Mouse (Mus musculus) embryonic facial prominence, embryonic 10.5 days (tissue): ENCODE data around the gene P4hb. TPM values are rescaled to one million over a fixed set of nuclear protein-coding genes. Genes with fewer than 3 reads are reported as not detected.

ENCODE experiments used
- DNase-seq: peaks from one replicate; pipeline ENCODE4 v3.0.0-alpha.2; 2017; ENCODE audit warnings: low spot score
- H3K27ac ChIP-seq: fragments of 300-500 bp; sonication (generic); replicated peaks from 2 replicates; pipeline ENCODE4 v1.5.1; 2016; ENCODE audit warnings: mild to moderate bottlenecking
- H3K27me3 ChIP-seq: fragments of 300-500 bp; sonication (generic); replicated peaks from 2 replicates; pipeline ENCODE4 v1.6.1; 2016; ENCODE audit warnings: low read depth, mild to moderate bottlenecking; ENCODE audit not compliant: poor library complexity, severe bottlenecking
- H3K36me3 ChIP-seq: fragments of 300-500 bp; sonication (generic); replicated peaks from 2 replicates; pipeline ENCODE4 v1.6.1; 2016; ENCODE audit warnings: mild to moderate bottlenecking, moderate library complexity
- H3K4me1 ChIP-seq: fragments of 300-500 bp; sonication (generic); 2 replicates; pipeline ENCODE4 v1.6.1; 2016
- H3K4me3 ChIP-seq: fragments of 300-500 bp; sonication (generic); 2 replicates; pipeline ENCODE4 v1.5.1; 2016; ENCODE audit warnings: mild to moderate bottlenecking, moderate library complexity
- H3K9me3 ChIP-seq: fragments of 300-500 bp; sonication (generic); 2 replicates; pipeline ENCODE4 v1.6.1; 2016; ENCODE audit warnings: mild to moderate bottlenecking
- WGBS: fragments of 180-500 bp; shearing (Covaris S2); methylation state at CpG from one replicate; pipeline ENCODE4 v1.1.7; 2016; 5-methylcytosine and 5-hydroxymethylcytosine counted together
- polyA plus RNA-seq: library from polyadenylated mRNA; unstranded; fragments of >200 nt; fragmentation: Nextera tagmentation; extraction: Ambion mirVana; gene quantifications from 2 replicates; pipeline ENCODE4 v1.2.1, GENCODE M21; 2016

The P4hb gene
- polyA plus RNA-seq, 1 experiment from 2014 or later: 556 TPM

- Histone ChIP-seq H3K4me1 (peaks cover 28% of the 10 kb centered on the region), H3K9me3 (no peaks in the 10 kb centered on the region), H3K4me3 (no peak overlapping the region), H3K27ac (no peak overlapping the region), H3K36me3 (peaks cover 55% of the 10 kb centered on the region), H3K27me3 (no peaks in the 10 kb centered on the region)
- WGBS: 43% methylated on average over 4 of the region's 4 CpGs
- peak; percentile 34 for DNase-seq
Observed at GRCm38 (mm10) chr11:120541907-120542306, 31.1 kb downstream of the P4hb start.

- DNase-seq: peak; percentile 65
- Histone ChIP-seq H3K9me3 (no peaks in the 10 kb centered on the region), H3K4me3 (peak overlapping the region; percentile 40), H3K27me3 (peaks cover 6% of the 10 kb centered on the region), H3K27ac (peak overlapping the region; percentile 85), H3K36me3 (peaks cover 32% of the 10 kb centered on the region), H3K4me1 (peaks cover 28% of the 10 kb centered on the region)
- 25% methylated on average over 10 of the region's 10 CpGs for WGBS
Observed at GRCm38 (mm10) chr11:120539285-120540014, 33.6 kb downstream of the P4hb start.

GRCm38 (mm10) chr11:120538955-120539284, 34.1 kb downstream of the P4hb start:
- H3K27ac ChIP-seq: peak overlapping the region; percentile 85
- no peaks in the 10 kb centered on the region for H3K9me3 ChIP-seq
- H3K4me1 ChIP-seq: peaks cover 28% of the 10 kb centered on the region
- peaks cover 27% of the 10 kb centered on the region for H3K36me3 ChIP-seq
- DNase-seq: no peak
- H3K4me3 ChIP-seq: peak overlapping the region; percentile 40
- H3K27me3 ChIP-seq: peaks cover 11% of the 10 kb centered on the region
- 56% methylated on average over 8 of the region's 8 CpGs for WGBS

- Histone ChIP-seq H3K36me3 (peaks cover 23% of the 10 kb centered on the region), H3K27me3 (peaks cover 15% of the 10 kb centered on the region), H3K4me1 (peaks cover 28% of the 10 kb centered on the region), H3K9me3 (no peaks in the 10 kb centered on the region), H3K27ac (peak overlapping the region; percentile 85), H3K4me3 (0 out of 2 replicates have a peak overlapping the region, but pooled peaks have one; percentile 6)
- no peak for DNase-seq
- WGBS: 80% methylated on average over 3 of the region's 3 CpGs
Observed at GRCm38 (mm10) chr11:120538485-120538884, 34.6 kb downstream of the P4hb start.

- WGBS: 73% methylated on average over 3 of the region's 3 CpGs
- Histone ChIP-seq H3K36me3 (no peaks in the 10 kb centered on the region; the same call in 1 of the 2 replicates), H3K4me3 (no peak overlapping the region), H3K9me3 (no peaks in the 10 kb centered on the region), H3K27me3 (peaks cover 42% of the 10 kb centered on the region), H3K27ac (no peak overlapping the region), H3K4me1 (peaks cover 38% of the 10 kb centered on the region)
- DNase-seq: no peak
Observed at GRCm38 (mm10) chr11:120535804-120536203, 37.2 kb downstream of the P4hb start.

- WGBS: 76% methylated on average over 3 of the region's 3 CpGs
Observed at GRCm38 (mm10) chr11:120535145-120535544, 37.9 kb downstream of the P4hb start.

GRCm38 (mm10) chr11:120534093-120534492, 39.0 kb downstream of the P4hb start:
- H3K27me3 ChIP-seq: peaks cover 59% of the 10 kb centered on the region
- H3K4me3 ChIP-seq: no peak overlapping the region

More at GRCm38 (mm10) chr11:120535145-120535544, 37.9 kb downstream of the P4hb start:
- no peaks in the 10 kb centered on the region for H3K9me3 ChIP-seq
- no peaks in the 10 kb centered on the region; the same call in 1 of the 2 replicates for H3K36me3 ChIP-seq
- peaks cover 38% of the 10 kb centered on the region for H3K4me1 ChIP-seq
- H3K27ac ChIP-seq: no peak overlapping the region
- no peak for DNase-seq
- peaks cover 49% of the 10 kb centered on the region for H3K27me3 ChIP-seq
- no peak overlapping the region for H3K4me3 ChIP-seq

GRCm38 (mm10) chr11:120531646-120532045, 41.4 kb downstream of the P4hb start:
- H3K36me3 ChIP-seq: no peaks in the 10 kb centered on the region
- no peak overlapping the region for H3K27ac ChIP-seq
- no peaks in the 10 kb centered on the region for H3K9me3 ChIP-seq
- 0 out of 2 replicates have a peak overlapping the region, but pooled peaks have one; percentile 58 for H3K4me3 ChIP-seq
- peaks cover 22% of the 10 kb centered on the region for H3K4me1 ChIP-seq
- no peak for DNase-seq
- WGBS: 29% methylated on average over 9 of the region's 9 CpGs
- peaks cover 78% of the 10 kb centered on the region for H3K27me3 ChIP-seq

More at GRCm38 (mm10) chr11:120534093-120534492, 39.0 kb downstream of the P4hb start:
- H3K9me3 ChIP-seq: no peaks in the 10 kb centered on the region
- no peak overlapping the region for H3K27ac ChIP-seq
- no peak for DNase-seq
- H3K36me3 ChIP-seq: no peaks in the 10 kb centered on the region; the same call in 1 of the 2 replicates
- H3K4me1 ChIP-seq: peaks cover 29% of the 10 kb centered on the region
- WGBS: 82% methylated on average over 8 of the region's 8 CpGs

GRCm38 (mm10) chr11:120530085-120530964, 42.7 kb downstream of the P4hb start, which contains the start of gene Gcgr:
Gene Gcgr, plus strand, starts transcription at chr11:120530699.
- H3K4me1 ChIP-seq: peaks cover 22% of the 10 kb centered on the region
- peaks cover 78% of the 10 kb centered on the region for H3K27me3 ChIP-seq
- peak; percentile 67 for DNase-seq
- WGBS: 6% methylated on average over 62 of the region's 62 CpGs
- H3K9me3 ChIP-seq: no peaks in the 10 kb centered on the region
- peak within 1 kb of the TSS; percentile 58 for H3K4me3 ChIP-seq
- no peaks in the 10 kb centered on the region for H3K36me3 ChIP-seq
- H3K27ac ChIP-seq: peak within 1 kb of the TSS; percentile 75

GRCm38 (mm10) chr11:120528903-120529302, 44.1 kb downstream of the P4hb start:
- WGBS: 37% methylated on average over 4 of the region's 4 CpGs
- Histone ChIP-seq H3K4me3 (no peak overlapping the region), H3K27me3 (peaks cover 67% of the 10 kb centered on the region), H3K36me3 (no peaks in the 10 kb centered on the region), H3K4me1 (peaks cover 22% of the 10 kb centered on the region), H3K27ac (no peak overlapping the region; the same call in 1 of the 2 replicates), H3K9me3 (no peaks in the 10 kb centered on the region)
- no peak for DNase-seq

- H3K27me3 ChIP-seq: peaks cover 56% of the 10 kb centered on the region
Observed at GRCm38 (mm10) chr11:120527690-120528354, 45.2 kb downstream of the P4hb start.

GRCm38 (mm10) chr11:120525959-120526358, 47.1 kb downstream of the P4hb start:
- Histone ChIP-seq H3K27me3 (peaks cover 37% of the 10 kb centered on the region), H3K9me3 (no peaks in the 10 kb centered on the region), H3K36me3 (no peaks in the 10 kb centered on the region), H3K27ac (no peak overlapping the region), H3K4me3 (no peak overlapping the region), H3K4me1 (peaks cover 13% of the 10 kb centered on the region)
- 78% methylated on average over 2 of the region's 2 CpGs for WGBS
- DNase-seq: no peak

More at GRCm38 (mm10) chr11:120527690-120528354, 45.2 kb downstream of the P4hb start:
- WGBS: 75% methylated on average over 9 of the region's 9 CpGs
- Histone ChIP-seq H3K4me3 (no peak overlapping the region), H3K27ac (no peak overlapping the region), H3K9me3 (no peaks in the 10 kb centered on the region), H3K36me3 (no peaks in the 10 kb centered on the region), H3K4me1 (peaks cover 22% of the 10 kb centered on the region)
- DNase-seq: no peak
